In genomic region chr16:35465808-35466351, GRCm38 (mm10) we compare ENCODE assay signal across 11 mouse cellular contexts. TPM values are rescaled to one million over a fixed set of nuclear protein-coding genes. Genes with fewer than 3 reads are reported as not detected.
DNase-seq lines count a peak whose midpoint lies in the region; ATAC-seq lines count a peak whose summit lies in the region.
"Had no signal": no experiment of that assay in that cellular context is flagged by ENCODE, and none has a peak within 500 bp of the region (broad histone marks: within the 10 kb centered on the region; RNA-seq: fewer than 3 reads in every experiment).

No protein-coding gene starts in this region.

- peaks cover 20% of the 10 kb centered on the region; the same call in 1 of the 2 replicates for H3K36me3 ChIP-seq in kidney, embryonic 14.5 days (ENCODE audit: control insufficient read depth, insufficient read depth, low read length)
- H3K36me3 ChIP-seq: G1E had no signal

- no peak overlapping the region for H3K27ac ChIP-seq in kidney, embryonic 14.5 days (ENCODE audit: low read depth, low read length)
- H3K27ac ChIP-seq: layer of hippocampus, adult 2 months; liver, embryonic 14.5 days had no signal

- 0 out of 2 replicates have a peak, but pooled peaks cover 7% of the 10 kb centered on the region for H3K4me1 ChIP-seq in kidney, embryonic 14.5 days (ENCODE audit: control insufficient read depth, insufficient read depth, low read length)

- H3K4me2 ChIP-seq in kidney, embryonic 14.5 days (replicated peaks; ENCODE audit: low read depth, low read length) = no peak overlapping the region

- no peak overlapping the region for H3K4me3 ChIP-seq in kidney, embryonic 14.5 days (ENCODE audit: low read length)
- H3K4me3 ChIP-seq: layer of hippocampus, adult 2 months had no signal

- no peak overlapping the region for H3K9ac ChIP-seq in kidney, embryonic 14.5 days (ENCODE audit: low read depth, low read length)
- H3K9ac ChIP-seq: liver, embryonic 14.5 days had no signal

- WGBS in kidney, embryonic 14.5 days = 86% methylated on average over 4 of the region's 4 CpGs

- no peak for ATAC-seq in kidney, embryonic 14.5 days (ENCODE audit: low FRiP score, low TSS enrichment)
- no peak for ATAC-seq in frontal cortex, adult (ENCODE audit: low TSS enrichment)

- no peaks in the 10 kb centered on the region for H3K27me3 ChIP-seq in kidney, embryonic 14.5 days (ENCODE audit: control insufficient read depth, insufficient read depth, low read length)

- H3K9me3 ChIP-seq in kidney, embryonic 14.5 days (ENCODE audit: control insufficient read depth, low read length) = no peaks in the 10 kb centered on the region
- H3K9me3 ChIP-seq: G1E had no signal

- peak; percentile 67 for DNase-seq in kidney, adult 11 months
- peak; percentile 59 for DNase-seq in cerebellum, adult 11-12 months
- peak; percentile 54 to 56 for DNase-seq in cerebellum, postnatal 25 days
- peak; percentile 48 to 51 for DNase-seq in kidney, adult 8-10 months
- DNase-seq in spleen, postnatal 10 days (ENCODE audit: low spot score in 2 of 2) = no peak
- DNase-seq in ovary, adult 18-20 months (ENCODE audit: low spot score) = no peak

RNA-seq across cellular contexts. Expression of gene Pdia5, which starts 24.8 kb away (rescaled TPM):
- 20.8 and 29.5 TPM in 2 replicates for polyA plus RNA-seq in kidney, embryonic 14.5 days (2014; fragmentation: Nextera tagmentation; extraction: Ambion mirVana)
- polyA plus RNA-seq: G1E had no signal

Comparison
In these comparisons a context has a peak if more than half of its experiments do, and no peak if none do; other contexts are left out.
1. DNase-seq: peak in kidney, adult 11 months (single experiment), cerebellum, adult 11-12 months (single experiment), cerebellum, postnatal 25 days (2 of 2) and kidney, adult 8-10 months (2 of 2); none in spleen, postnatal 10 days (0 of 2) and ovary, adult 18-20 months (single experiment).